Mouse (Mus musculus): ENCODE data around the gene Nipsnap3a.

Gene Nipsnap3a

GRCm38 (mm10) chr4:52989248-52989647, at the start of gene Nipsnap3a:
TSS of gene Nipsnap3a (plus strand) at chr4:52989272.
- no peak for DNase-seq

GRCm38 (mm10) chr4:52946665-52947064, 42.4 kb upstream of the Nipsnap3a start:
- no peak for DNase-seq

GRCm38 (mm10) chr4:52949005-52949404, 40.1 kb upstream of the Nipsnap3a start:
- DNase-seq = no peak

GRCm38 (mm10) chr4:52958693-52959092, 30.4 kb upstream of the Nipsnap3a start:
- DNase-seq = no peak

- no peak for DNase-seq
These were observed 24.8 kb upstream of the Nipsnap3a start, which contains the start of gene Olfr270 for GRCm38 (mm10) chr4:52964247-52964646. TSS of gene Olfr270 (plus strand) at chr4:52964547.

- no peak for DNase-seq
These were observed 3.9 kb upstream of the Nipsnap3a start for GRCm38 (mm10) chr4:52985216-52985615.

- no peak for DNase-seq
These were observed 2.8 kb upstream of the Nipsnap3a start for GRCm38 (mm10) chr4:52986266-52986665.

GRCm38 (mm10) chr4:52999449-52999848, 10.4 kb downstream of the Nipsnap3a start:
- DNase-seq = no peak

- no peak for DNase-seq
These were observed 11.1 kb downstream of the Nipsnap3a start for GRCm38 (mm10) chr4:53000154-53000553.

GRCm38 (mm10) chr4:53009183-53009582, 20.1 kb downstream of the Nipsnap3a start:
- no peak for DNase-seq

GRCm38 (mm10) chr4:53009871-53010270, 20.8 kb downstream of the Nipsnap3a start:
- no peak for DNase-seq

- DNase-seq = peak; percentile 96
These were observed 22.8 kb downstream of the Nipsnap3a start, which contains the start of gene Nipsnap3b for GRCm38 (mm10) chr4:53011732-53012361. TSS of gene Nipsnap3b (plus strand) at chr4:53011880.

GRCm38 (mm10) chr4:53014421-53014820, 25.3 kb downstream of the Nipsnap3a start:
- DNase-seq = no peak

GRCm38 (mm10) chr4:53015024-53015423, 26.0 kb downstream of the Nipsnap3a start:
- no peak for DNase-seq

GRCm38 (mm10) chr4:53018392-53018791, 29.3 kb downstream of the Nipsnap3a start:
- DNase-seq = no peak

GRCm38 (mm10) chr4:53023189-53023925, 34.3 kb downstream of the Nipsnap3a start:
- DNase-seq = no peak

- DNase-seq = no peak
These were observed 35.3 kb downstream of the Nipsnap3a start for GRCm38 (mm10) chr4:53024397-53024796.

GRCm38 (mm10) chr4:53027811-53028210, 38.7 kb downstream of the Nipsnap3a start:
- DNase-seq = no peak

- DNase-seq = no peak
These were observed 41.4 kb downstream of the Nipsnap3a start for GRCm38 (mm10) chr4:53030326-53030948.

- DNase-seq = no peak
These were observed 54.7 kb downstream of the Nipsnap3a start for GRCm38 (mm10) chr4:53043819-53044218.

GRCm38 (mm10) chr4:53045807-53046206, 56.7 kb downstream of the Nipsnap3a start:
- no peak for DNase-seq

GRCm38 (mm10) chr4:53046238-53047022, 57.4 kb downstream of the Nipsnap3a start:
- DNase-seq = no peak
